Mouse (Mus musculus) gastrocnemius, adult 2 months (tissue): Measurements from ENCODE around the gene Gm15217. TPM values are rescaled to one million over a fixed set of nuclear protein-coding genes. Genes with fewer than 3 reads are reported as not detected.
A peak's percentile ranks its signal among the peaks of the same experiment; 100 is the strongest.

Experiments
- DNase-seq: peaks from one replicate; pipeline ENCODE4 v3.0.0; 2022
- H3K27ac ChIP-seq: fragments of 200-600 bp; 2 replicates; pipeline ENCODE4 v1.8.1; 2022; ENCODE audit warnings: mild to moderate bottlenecking
- H3K4me3 ChIP-seq: fragments of 200-600 bp; 2 replicates; pipeline ENCODE4 v1.8.1; 2022; ENCODE audit warnings: mild to moderate bottlenecking, moderate library complexity
- CTCF ChIP-seq: fragments of 200-600 bp; IDR thresholded peaks from 2 replicates; pipeline ENCODE4 v1.8.1; 2022; ENCODE audit warnings: antibody characterized with exemption, mild to moderate bottlenecking, moderate library complexity
- intact Hi-C: fragments of 180-260 bp; cut with DNase I; formaldehyde crosslinking; loops from one replicate; pipeline ENCODE4 v1.15.1; 2025
- total RNA-seq, 2 experiments: library from RNA; stranded (reverse); gene quantifications; 2 replicates each; pipeline ENCODE4 v1.2.3; 2021

Gm15217 gene
- total RNA-seq, 2 experiments from 2014 or later, result not detected

GRCm38 (mm10) chr14:46385701-46386477 lies 6.7 kb downstream of the Gm15217 start:
- peak; percentile 45 for DNase-seq
- TF ChIP-seq CTCF, result no peak
- intact Hi-C loops, result loop anchor here (5.0 to 10.0 kb wide), 3 partner anchors 69 to 339 kb away; no protein-coding TSS in a partner anchor
- H3K27ac ChIP-seq, result peak overlapping the region; percentile 84
- H3K4me3 ChIP-seq, result peak overlapping the region; percentile 71

GRCm38 (mm10) chr14:46386478-46387356 lies 7.5 kb downstream of the Gm15217 start:
- intact Hi-C loops, result loop anchor here (5.0 to 10.0 kb wide), 3 partner anchors 69 to 338 kb away; no protein-coding TSS in a partner anchor
- DNase-seq, result peak; percentile 50
- no peak for TF ChIP-seq CTCF
- Histone ChIP-seq H3K4me3 (peak overlapping the region; percentile 71), H3K27ac (peak overlapping the region; percentile 84)

- intact Hi-C loops, result loop anchor here (5.0 to 10.0 kb wide), 3 partner anchors 70 to 337 kb away; no protein-coding TSS in a partner anchor
- Histone ChIP-seq H3K4me3 (peak overlapping the region; percentile 71), H3K27ac (peak overlapping the region; percentile 84)
- TF ChIP-seq CTCF, result no peak
- DNase-seq, result peak; percentile 92
Observed at GRCm38 (mm10) chr14:46387357-46387671, 8.1 kb downstream of the Gm15217 start.

GRCm38 (mm10) chr14:46387821-46388481 lies 8.7 kb downstream of the Gm15217 start:
- H3K4me3 ChIP-seq, result peak overlapping the region; percentile 71
- DNase-seq, result peak; percentile 72
- intact Hi-C loops, result loop anchor here (5.0 to 10.0 kb wide), 3 partner anchors 71 to 337 kb away; no protein-coding TSS in a partner anchor
- peak overlapping the region; percentile 84 for H3K27ac ChIP-seq
- no peak; the same call in 1 of the 2 replicates for TF ChIP-seq CTCF

- peak; percentile 70 for DNase-seq
- Histone ChIP-seq H3K4me3 (peak overlapping the region; percentile 71), H3K27ac (peak overlapping the region; percentile 84)
- TF ChIP-seq CTCF, result peak; percentile 56
- intact Hi-C loops, result loop anchor here (5.0 to 10.0 kb wide), 3 partner anchors 71 to 336 kb away; no protein-coding TSS in a partner anchor
Observed at GRCm38 (mm10) chr14:46388636-46389035, 9.4 kb downstream of the Gm15217 start.

- H3K4me3 ChIP-seq, result peak overlapping the region; percentile 71
- TF ChIP-seq CTCF, result no peak
Observed at GRCm38 (mm10) chr14:46389438-46390248, 10.4 kb downstream of the Gm15217 start.

GRCm38 (mm10) chr14:46390249-46390775 lies 11.1 kb downstream of the Gm15217 start, which contains the start of gene Bmp4:
Gene Bmp4, minus strand, starts transcription at chr14:46390669.
- no peak for TF ChIP-seq CTCF
- H3K27ac ChIP-seq, result peak within 1 kb of the TSS; percentile 84
- DNase-seq, result peak; percentile 78
- intact Hi-C loops, result no loop called here
- peak within 1 kb of the TSS; percentile 71 for H3K4me3 ChIP-seq

More at GRCm38 (mm10) chr14:46389438-46390248, 10.4 kb downstream of the Gm15217 start:
- peak overlapping the region; percentile 84 for H3K27ac ChIP-seq
- DNase-seq, result no peak
- intact Hi-C loops, result loop anchor here (5.0 to 10.0 kb wide), 3 partner anchors 72 to 335 kb away; no protein-coding TSS in a partner anchor

GRCm38 (mm10) chr14:46391621-46392170 lies 12.5 kb downstream of the Gm15217 start:
- no peak for TF ChIP-seq CTCF
- Histone ChIP-seq H3K27ac (no peak overlapping the region), H3K4me3 (no peak overlapping the region)
- DNase-seq, result no peak
- intact Hi-C loops, result no loop called here

GRCm38 (mm10) chr14:46398091-46398695 lies 19.0 kb downstream of the Gm15217 start:
- TF ChIP-seq CTCF, result peak; percentile 5; the same call in 1 of the 2 replicates
- intact Hi-C loops, result no loop called here
- Histone ChIP-seq H3K27ac (no peak overlapping the region), H3K4me3 (peak overlapping the region; percentile 39)
- no peak for DNase-seq

- Histone ChIP-seq H3K27ac (no peak overlapping the region), H3K4me3 (no peak overlapping the region)
- TF ChIP-seq CTCF, result no peak
- DNase-seq, result no peak
- intact Hi-C loops, result no loop called here
Observed at GRCm38 (mm10) chr14:46399925-46400324, 20.7 kb downstream of the Gm15217 start.
